Mouse (Mus musculus) adrenal gland (tissue): Measurements from ENCODE around the gene Il17f.
"Not testable (repeated sequence)": the region's sequence is repeated elsewhere in the genome, so short reads cannot be mapped to it uniquely, and the experiment has no call there.

Experiments
- intact Hi-C: fragments of 180-260 bp; cut with DNase I; formaldehyde crosslinking; loops from one replicate; pipeline ENCODE4 v1.15.1; 2025
- long read RNA-seq, 2 experiments: library from polyadenylated mRNA; unstranded; transcript quantifications; one replicate each; pipeline ENCODE4 v2.0.0; 2020; ENCODE audit warnings: borderline replicate concordance in 1 of 2; ENCODE audit not compliant: insufficient replicate concordance in 1 of 2

The Il17f gene
- long read RNA-seq, experiment 1, result 0 reads
- long read RNA-seq, experiment 2, result 0 reads

DNA sequence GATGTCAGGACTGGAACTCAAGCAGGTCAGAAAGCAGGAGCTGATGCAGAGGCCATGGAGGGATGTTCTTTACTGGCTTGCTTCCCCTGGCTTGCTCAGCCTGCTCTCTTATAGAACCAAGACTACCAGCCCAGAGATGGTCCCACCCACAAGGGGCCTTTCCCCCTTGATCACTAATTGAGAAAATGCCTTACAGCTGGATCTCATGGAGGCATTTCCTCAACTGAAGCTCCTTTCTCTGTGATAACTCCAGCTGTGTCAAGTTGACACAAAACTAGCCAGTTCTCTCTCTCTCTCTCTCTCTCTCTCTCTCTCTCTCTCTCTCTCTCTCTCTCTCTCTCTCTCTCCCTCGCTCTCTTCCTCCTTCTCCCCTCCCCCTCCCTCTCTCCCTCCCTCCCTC is at the start of gene Il17f:
Il17f (minus strand) TSS at position 101 of the 400 bp plus-strand sequence.
- intact Hi-C loops, result not testable (repeated sequence)

DNA sequence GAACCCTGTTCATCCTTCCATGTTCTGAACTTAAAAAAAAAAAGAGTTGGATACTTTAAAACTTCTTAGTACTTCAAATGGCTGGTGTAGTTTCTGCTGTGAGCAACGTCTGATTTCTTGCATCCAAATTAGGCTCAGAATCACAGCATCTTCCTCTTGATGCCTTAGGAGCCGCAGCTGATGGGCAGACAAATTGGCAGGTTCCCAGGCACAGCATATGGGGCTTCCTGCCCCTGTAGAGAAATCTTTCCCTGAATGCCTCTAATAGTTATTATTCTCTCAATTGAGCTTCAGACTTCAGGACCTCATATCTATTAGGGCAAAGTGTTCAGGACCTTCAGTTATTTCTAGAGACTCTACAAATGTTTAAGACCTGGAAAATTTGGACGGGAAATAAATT is 49.5 kb upstream of the Il17f start:
- intact Hi-C loops, result no loop called here

DNA sequence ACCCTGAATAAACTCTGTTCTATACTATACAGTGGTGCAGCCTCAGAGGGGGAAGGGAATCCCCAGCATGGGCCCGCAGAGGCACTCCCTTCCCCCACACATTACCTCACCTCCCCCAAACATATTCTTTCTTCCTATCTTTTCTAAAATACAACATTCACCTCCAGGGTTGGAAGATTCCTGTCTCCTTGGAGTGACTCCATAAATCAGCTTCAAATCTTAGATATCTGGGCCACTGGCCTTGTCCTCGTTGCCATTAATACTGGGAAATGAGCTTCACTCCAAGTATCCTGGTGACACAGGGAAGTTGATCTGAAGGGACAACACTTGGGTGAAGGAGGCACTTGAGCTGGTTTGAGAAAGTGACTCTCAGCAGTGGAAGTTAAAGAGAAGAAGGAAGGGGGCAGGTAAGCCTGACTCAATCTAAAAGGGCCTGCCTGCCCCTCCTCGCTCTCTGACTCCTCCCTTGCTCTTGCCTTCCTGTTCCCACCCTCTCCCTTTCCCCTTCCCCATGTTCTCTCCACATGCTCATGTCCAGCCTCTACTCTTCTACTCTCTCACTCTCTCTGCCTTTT is 46.2 kb upstream of the Il17f start:
- intact Hi-C loops, result no loop called here

GRCm38 (mm10) chr1:20833141-20833511 is 42.7 kb upstream of the Il17f start:
- intact Hi-C loops, result loop anchor here (5.0 kb wide), 1 partner anchor 59 kb away; the partner anchor contains the start of gene Paqr8

GRCm38 (mm10) chr1:20832473-20833140 is 42.2 kb upstream of the Il17f start:
- intact Hi-C loops, result loop anchor here (5.0 kb wide), 1 partner anchor 60 kb away; the partner anchor contains the start of gene Paqr8

- intact Hi-C loops, result loop anchor here (5.0 kb wide), 1 partner anchor 62 kb away; the partner anchor contains the start of gene Paqr8
These were observed 40.1 kb upstream of the Il17f start for GRCm38 (mm10) chr1:20830546-20830945.

- intact Hi-C loops, result loop anchor here (10.0 kb wide), 2 partner anchors 247 to 337 kb away; partner anchors contain the start of gene Tram2
These were observed 37.6 kb upstream of the Il17f start for GRCm38 (mm10) chr1:20828061-20828460.

DNA sequence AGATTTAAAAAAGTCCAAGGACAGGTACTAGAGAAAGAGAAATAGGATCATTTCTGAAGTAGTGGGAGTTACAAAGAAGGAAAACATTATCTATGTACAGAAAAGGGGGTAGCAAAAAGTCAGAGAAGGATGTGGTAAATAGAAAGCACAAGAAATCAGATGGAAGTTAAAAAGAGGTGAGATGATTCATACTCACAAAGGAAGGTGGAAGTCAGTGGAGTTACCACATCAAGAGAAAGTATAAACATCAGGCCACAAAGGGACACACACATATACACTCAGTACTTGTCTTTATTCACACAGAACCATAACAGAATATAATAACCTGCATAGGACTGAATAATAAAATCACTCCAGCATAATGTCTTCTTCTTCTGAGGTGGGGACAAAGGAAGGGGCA is 34.6 kb upstream of the Il17f start:
- intact Hi-C loops, result loop anchor here (10.0 kb wide), 2 partner anchors 250 to 340 kb away; partner anchors contain the start of gene Tram2

- intact Hi-C loops, result loop anchor here (10.0 kb wide), 2 partner anchors 251 to 341 kb away; partner anchors contain the start of gene Tram2
These were observed 33.5 kb upstream of the Il17f start for GRCm38 (mm10) chr1:20823906-20824305.

DNA sequence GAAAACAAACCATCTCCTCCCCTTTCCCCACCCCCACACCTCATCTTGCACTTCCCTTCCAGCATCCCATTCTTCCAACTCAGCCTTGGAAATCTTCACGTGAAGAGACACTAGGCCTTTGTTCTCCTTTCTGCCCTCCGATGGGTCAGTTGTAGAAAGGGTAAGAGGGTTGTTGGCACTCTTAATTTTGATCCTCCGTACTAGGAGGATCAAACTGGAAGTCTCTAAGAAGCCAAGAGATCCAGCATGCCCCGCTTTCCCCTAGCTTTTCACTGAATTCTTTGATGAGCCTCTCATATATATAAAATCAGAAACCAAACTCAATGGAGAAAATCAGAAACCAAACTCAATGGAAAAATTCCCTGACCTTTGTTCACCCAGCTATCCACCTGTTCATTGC is 33.1 kb upstream of the Il17f start:
- intact Hi-C loops, result loop anchor here (10.0 kb wide), 2 partner anchors 251 to 341 kb away; partner anchors contain the start of gene Tram2

- intact Hi-C loops, result loop anchor here (10.0 kb wide), 2 partner anchors 254 to 344 kb away; partner anchors contain the start of gene Tram2
These were observed 30.5 kb upstream of the Il17f start for GRCm38 (mm10) chr1:20820959-20821358.

- intact Hi-C loops, result loop anchor here (10.0 kb wide), 2 partner anchors 255 to 345 kb away; partner anchors contain the start of gene Tram2
These were observed 29.6 kb upstream of the Il17f start, which contains the start of gene Mcm3 for GRCm38 (mm10) chr1:20819771-20820605. Mcm3 (minus strand) TSS chr1:20820312.

DNA sequence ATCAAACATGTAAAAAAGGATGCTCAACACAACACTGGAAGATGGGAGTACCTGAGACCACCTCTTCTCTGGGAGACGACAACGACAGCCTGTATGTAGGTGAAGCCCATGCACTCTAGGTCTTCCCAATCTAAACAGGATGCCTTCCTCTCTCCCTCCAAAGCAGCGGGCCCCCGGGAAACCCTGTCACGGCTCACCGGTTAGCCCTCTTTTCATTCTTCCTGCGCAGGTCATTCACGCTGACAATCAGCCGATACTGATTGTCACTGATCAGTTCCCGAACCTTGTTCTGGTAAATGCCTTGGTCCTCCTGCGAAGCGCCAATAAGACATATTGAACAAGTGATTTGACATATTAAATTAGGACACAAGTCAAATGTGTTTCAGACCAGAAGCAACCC is 27.2 kb upstream of the Il17f start:
- intact Hi-C loops, result no loop called here

- intact Hi-C loops, result no loop called here
These were observed 26.8 kb upstream of the Il17f start for GRCm38 (mm10) chr1:20817172-20817571.

DNA sequence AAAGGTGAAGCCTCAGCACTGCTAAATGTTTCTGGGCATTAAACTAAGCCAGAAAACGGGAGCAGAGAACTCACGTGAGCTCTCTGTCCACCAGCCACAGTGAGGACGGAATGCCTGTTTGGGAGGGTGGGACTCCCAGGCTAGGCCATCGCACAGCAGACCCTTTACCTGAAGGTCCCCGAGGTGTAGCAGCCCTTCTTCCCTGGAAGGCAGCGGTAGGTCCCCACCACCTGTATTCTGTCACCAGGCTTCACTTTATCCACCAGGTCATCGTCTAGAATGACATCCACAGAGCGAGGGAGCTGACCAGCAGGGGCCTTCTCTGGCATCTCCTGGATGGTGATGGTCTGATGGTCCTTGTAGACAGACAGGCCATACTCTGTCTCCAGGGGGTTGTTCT is 24.1 kb upstream of the Il17f start:
- intact Hi-C loops, result no loop called here

- intact Hi-C loops, result loop anchor here (5.0 kb wide), 2 partner anchors 107 to 192 kb away; no protein-coding TSS in a partner anchor
These were observed 14.1 kb upstream of the Il17f start for GRCm38 (mm10) chr1:20804526-20804925.

DNA sequence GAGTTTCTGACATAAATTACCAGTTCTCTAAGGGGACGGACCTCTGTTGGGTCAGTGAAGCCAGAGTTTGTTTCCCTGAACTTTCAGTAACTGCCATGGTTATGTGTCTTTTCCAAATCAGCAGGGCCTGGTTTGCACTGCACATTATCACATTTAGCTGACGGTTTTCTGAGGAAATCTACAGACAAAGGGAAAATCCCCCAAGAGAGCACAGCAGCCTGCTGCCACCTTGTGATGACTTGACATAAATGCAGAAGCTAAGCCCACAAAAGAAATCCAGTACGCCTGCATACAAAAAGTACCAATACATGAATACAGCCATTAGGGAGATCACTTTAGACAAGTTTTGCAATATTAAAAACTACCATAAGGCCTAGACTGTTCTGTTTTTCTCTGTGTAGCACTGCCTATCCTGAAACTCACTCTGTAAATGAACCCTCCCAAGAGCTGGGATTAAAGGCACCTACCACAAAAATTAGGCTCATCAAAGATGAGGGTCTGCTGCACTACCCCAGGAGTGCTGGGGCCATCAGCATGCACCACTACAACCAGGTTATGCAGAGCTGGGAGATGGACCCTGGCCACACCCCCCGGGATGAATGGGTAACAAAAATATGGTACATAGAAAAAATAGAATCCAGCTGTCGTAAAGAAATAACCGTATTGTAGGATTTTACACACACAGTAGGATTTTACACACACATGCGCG is 11.4 kb upstream of the Il17f start:
- intact Hi-C loops, result loop anchor here (5.0 kb wide), 2 partner anchors 105 to 190 kb away; no protein-coding TSS in a partner anchor

DNA sequence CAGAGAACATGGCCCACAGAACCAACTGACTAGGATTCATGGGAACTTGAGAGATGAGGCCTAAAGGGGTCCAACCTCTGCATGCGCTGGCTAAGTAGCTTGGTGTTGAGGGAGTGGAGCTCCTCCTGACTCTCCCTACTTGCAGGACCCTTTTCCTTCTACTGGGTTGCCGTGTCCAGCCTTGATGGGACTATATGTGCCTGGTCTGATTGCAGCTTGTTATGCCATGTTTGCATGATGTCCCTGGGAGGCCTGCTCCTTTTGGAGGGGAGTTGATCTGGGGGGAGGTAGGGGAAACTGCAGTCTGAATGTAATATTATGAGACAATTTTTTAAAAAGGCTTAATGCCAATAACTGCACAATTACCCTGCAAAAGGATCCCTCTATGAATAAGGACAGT is 10.9 kb upstream of the Il17f start:
- intact Hi-C loops, result loop anchor here (5.0 kb wide), 2 partner anchors 104 to 189 kb away; no protein-coding TSS in a partner anchor

DNA sequence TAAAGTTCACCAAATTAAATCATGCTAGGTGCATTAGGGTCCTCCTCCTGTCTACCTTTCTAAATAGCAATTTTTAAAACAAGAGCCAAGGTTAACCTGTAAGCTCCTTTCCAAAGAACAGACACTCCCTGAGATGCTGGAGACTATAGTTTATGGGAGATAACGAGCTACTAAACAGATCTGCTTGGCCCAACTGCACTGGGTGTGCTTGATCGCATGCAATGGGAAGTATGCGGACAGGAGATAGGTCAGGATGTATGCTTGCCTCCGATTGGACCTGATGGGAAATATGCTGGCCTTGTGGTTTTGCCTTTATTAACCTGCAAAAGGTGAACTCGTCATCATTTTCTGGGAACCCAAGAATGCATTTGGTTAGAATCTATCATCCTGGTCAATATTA is 4.8 kb upstream of the Il17f start:
- intact Hi-C loops, result no loop called here

- intact Hi-C loops, result no loop called here
These were observed 4.3 kb upstream of the Il17f start for GRCm38 (mm10) chr1:20794760-20795159.

DNA sequence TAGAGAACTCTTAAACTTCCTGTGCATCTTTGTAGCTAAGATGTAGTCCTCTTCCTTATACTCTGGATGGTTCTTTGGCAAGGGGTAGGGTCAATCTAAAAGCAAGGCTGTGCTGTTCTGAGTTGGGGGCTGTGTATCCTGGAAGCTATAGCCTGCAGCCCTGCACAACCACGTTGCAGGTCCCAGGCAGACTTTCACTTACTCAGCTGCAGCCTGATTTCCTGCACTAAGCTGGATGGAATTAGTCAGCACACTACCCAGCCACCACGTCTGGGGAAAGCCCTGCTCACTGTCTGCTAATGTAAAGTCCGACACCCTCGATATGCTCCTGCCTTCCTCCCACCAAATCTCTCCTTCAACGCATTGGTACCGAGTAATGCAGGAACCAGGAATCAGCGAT is 997 bp upstream of the Il17f start:
- intact Hi-C loops, result no loop called here
